Mouse (Mus musculus): Measurements from ENCODE around the gene Ifi35. TPM values are rescaled to one million over a fixed set of nuclear protein-coding genes. Genes with fewer than 3 reads are reported as not detected.

Gene Ifi35
- polyA plus RNA-seq, 1 experiment, result 61.9 TPM

Other genes starting within 250 kb of the Ifi35 start
- gene Ezh1, start 221.9 kb upstream of the Ifi35 start, polyA plus RNA-seq (2012; rRNA removed), result 39.4 and 46.5 TPM in 2 replicates
- 97.9 and 146 TPM in 2 replicates for gene Ramp2, start 202.4 kb upstream of the Ifi35 start, polyA plus RNA-seq (2012; rRNA removed)
- 99.1 and 108 TPM in 2 replicates for gene Vps25, start 194.7 kb upstream of the Ifi35 start, polyA plus RNA-seq (2012; rRNA removed)
- gene Wnk4, start 187.8 kb upstream of the Ifi35 start, polyA plus RNA-seq (2012; rRNA removed), result 9.5 and 14.6 TPM in 2 replicates
- 0.75 and 0.88 TPM in 2 replicates for gene Cntd1, start 169.4 kb upstream of the Ifi35 start, polyA plus RNA-seq (2012; rRNA removed)
- 157 and 167 TPM in 2 replicates for gene Coa3, start 169.3 kb upstream of the Ifi35 start, polyA plus RNA-seq (2012; rRNA removed)
- 122 and 158 TPM in 2 replicates for gene Becn1, start 146.1 kb upstream of the Ifi35 start, polyA plus RNA-seq (2012; rRNA removed)
- gene Psme3, start 132.2 kb upstream of the Ifi35 start, polyA plus RNA-seq (2012; rRNA removed), result 51.5 and 57.8 TPM in 2 replicates
- 3.2 and 3.6 TPM in 2 replicates for gene Aoc2, start 123.3 kb upstream of the Ifi35 start, polyA plus RNA-seq (2012; rRNA removed)
- 306 and 337 TPM in 2 replicates for gene Aoc3, start 117.8 kb upstream of the Ifi35 start, polyA plus RNA-seq (2012; rRNA removed)
- 0.32 and 0.80 TPM in 2 replicates for gene G6pc, start 80.8 kb upstream of the Ifi35 start, polyA plus RNA-seq (2012; rRNA removed)
- gene Aarsd1, start 30.8 kb upstream of the Ifi35 start, polyA plus RNA-seq (2012; rRNA removed), result 30.4 and 33.7 TPM in 2 replicates
- 0.19 and 0.34 TPM in 2 replicates for gene Gm27029, start 23.6 kb upstream of the Ifi35 start, polyA plus RNA-seq (2012; rRNA removed)
- gene Rundc1, start 23.3 kb upstream of the Ifi35 start, polyA plus RNA-seq (2012; rRNA removed), result 25.6 and 26.5 TPM in 2 replicates
- gene Ptges3l, start 23.1 kb upstream of the Ifi35 start, polyA plus RNA-seq (2012; rRNA removed), result 12.3 and 15.3 TPM in 2 replicates
- 406 and 583 TPM in 2 replicates for gene Rpl27, start 6.1 kb upstream of the Ifi35 start, polyA plus RNA-seq (2012; rRNA removed)
- 16.3 and 21.6 TPM in 2 replicates for gene Rnd2, start 16.6 kb downstream of the Ifi35 start, polyA plus RNA-seq (2012; rRNA removed)
- gene Vat1, start 17.8 kb downstream of the Ifi35 start, polyA plus RNA-seq (2012; rRNA removed), result 140 and 168 TPM in 2 replicates
- gene Brca1, start 103.5 kb downstream of the Ifi35 start, polyA plus RNA-seq (2012; rRNA removed), result 0.39 and 0.46 TPM in 2 replicates
- 96.8 and 109 TPM in 2 replicates for gene Nbr1, start 103.7 kb downstream of the Ifi35 start, polyA plus RNA-seq (2012; rRNA removed)
- gene Tmem106a, start 133.8 kb downstream of the Ifi35 start, polyA plus RNA-seq (2012; rRNA removed), result 37.0 and 71.6 TPM in 2 replicates
- gene Gm11634, start 150.8 kb downstream of the Ifi35 start, polyA plus RNA-seq (2012; rRNA removed), result 0.16 TPM in 1 of 2 replicates, not detected in the other
- gene Rdm1, start 178.8 kb downstream of the Ifi35 start, polyA plus RNA-seq (2012; rRNA removed), result 23.7 and 25.3 TPM in 2 replicates
- gene Arl4d, start 217.1 kb downstream of the Ifi35 start, polyA plus RNA-seq (2012; rRNA removed), result 18.8 and 26.6 TPM in 2 replicates

Measured in gonadal fat pad, adult 2 months (tissue).